Mouse (Mus musculus): ENCODE measurements at regions not wholly inside any gene's neighbourhood (a gene's known extent, or its start where the extent isn't known, plus 50 kb on each side); places are given as distances from the start of the nearest gene placed in this dataset.
"Not testable (repeated sequence)": the region's sequence is repeated elsewhere in the genome, so short reads cannot be mapped to it uniquely, and the experiment has no call there.

GRCm38 (mm10) chr15:60333573-60334306 lies 317.3 kb upstream of the 4933412E24Rik start:
- DNase-seq (ENCODE audit: extremely low spot score), result no peak

- no peak for DNase-seq (ENCODE audit: extremely low spot score)
Observed at GRCm38 (mm10) chr15:60317577-60317976, 301.2 kb upstream of the 4933412E24Rik start.

GRCm38 (mm10) chr15:60315210-60315609 lies 298.8 kb upstream of the 4933412E24Rik start:
- DNase-seq (ENCODE audit: extremely low spot score), result no peak

GRCm38 (mm10) chr15:60309909-60310308 lies 293.5 kb upstream of the 4933412E24Rik start:
- no peak for DNase-seq (ENCODE audit: extremely low spot score)

- DNase-seq (ENCODE audit: extremely low spot score), result no peak
Observed at GRCm38 (mm10) chr15:60308968-60309367, 292.6 kb upstream of the 4933412E24Rik start.

GRCm38 (mm10) chr15:60308126-60308525 lies 291.7 kb upstream of the 4933412E24Rik start:
- DNase-seq (ENCODE audit: extremely low spot score), result no peak

- DNase-seq (ENCODE audit: extremely low spot score), result no peak
Observed at GRCm38 (mm10) chr15:60303501-60303900, 287.1 kb upstream of the 4933412E24Rik start.

- no peak for DNase-seq (ENCODE audit: extremely low spot score)
Observed at GRCm38 (mm10) chr15:60301939-60302338, 285.5 kb upstream of the 4933412E24Rik start.

GRCm38 (mm10) chr15:60285321-60285720 lies 268.9 kb upstream of the 4933412E24Rik start:
- DNase-seq (ENCODE audit: extremely low spot score), result no peak

- DNase-seq (ENCODE audit: extremely low spot score), result no peak
Observed at GRCm38 (mm10) chr15:60280378-60280777, 264.0 kb upstream of the 4933412E24Rik start.

- DNase-seq (ENCODE audit: extremely low spot score), result not testable (repeated sequence)
Observed at GRCm38 (mm10) chr15:60253661-60254060, 237.2 kb upstream of the 4933412E24Rik start.

- DNase-seq (ENCODE audit: extremely low spot score), result no peak
Observed at GRCm38 (mm10) chr15:60226335-60226938, 210.0 kb upstream of the 4933412E24Rik start.

- no peak for DNase-seq (ENCODE audit: extremely low spot score)
Observed at GRCm38 (mm10) chr15:60195070-60195469, 178.7 kb upstream of the 4933412E24Rik start.

GRCm38 (mm10) chr15:60193157-60193556 lies 176.7 kb upstream of the 4933412E24Rik start:
- no peak for DNase-seq (ENCODE audit: extremely low spot score)

GRCm38 (mm10) chr15:60187002-60187715 lies 170.7 kb upstream of the 4933412E24Rik start:
- DNase-seq (ENCODE audit: extremely low spot score), result no peak

- no peak for DNase-seq (ENCODE audit: extremely low spot score)
Observed at GRCm38 (mm10) chr15:60141554-60142070, 125.2 kb upstream of the 4933412E24Rik start.

- DNase-seq (ENCODE audit: extremely low spot score), result no peak
Observed at GRCm38 (mm10) chr15:60136671-60137070, 120.3 kb upstream of the 4933412E24Rik start.

- no peak for DNase-seq (ENCODE audit: extremely low spot score)
Observed at GRCm38 (mm10) chr15:60134515-60134914, 118.1 kb upstream of the 4933412E24Rik start.

GRCm38 (mm10) chr15:60132701-60133100 lies 116.3 kb upstream of the 4933412E24Rik start:
- no peak for DNase-seq (ENCODE audit: extremely low spot score)

- no peak for DNase-seq (ENCODE audit: extremely low spot score)
Observed at GRCm38 (mm10) chr15:60124461-60124860, 108.0 kb upstream of the 4933412E24Rik start.

- no peak for DNase-seq (ENCODE audit: extremely low spot score)
Observed at GRCm38 (mm10) chr15:60119926-60120325, 103.5 kb upstream of the 4933412E24Rik start.

GRCm38 (mm10) chr15:60111885-60112284 lies 95.5 kb upstream of the 4933412E24Rik start:
- DNase-seq (ENCODE audit: extremely low spot score), result no peak
